In the genomic region with DNA sequence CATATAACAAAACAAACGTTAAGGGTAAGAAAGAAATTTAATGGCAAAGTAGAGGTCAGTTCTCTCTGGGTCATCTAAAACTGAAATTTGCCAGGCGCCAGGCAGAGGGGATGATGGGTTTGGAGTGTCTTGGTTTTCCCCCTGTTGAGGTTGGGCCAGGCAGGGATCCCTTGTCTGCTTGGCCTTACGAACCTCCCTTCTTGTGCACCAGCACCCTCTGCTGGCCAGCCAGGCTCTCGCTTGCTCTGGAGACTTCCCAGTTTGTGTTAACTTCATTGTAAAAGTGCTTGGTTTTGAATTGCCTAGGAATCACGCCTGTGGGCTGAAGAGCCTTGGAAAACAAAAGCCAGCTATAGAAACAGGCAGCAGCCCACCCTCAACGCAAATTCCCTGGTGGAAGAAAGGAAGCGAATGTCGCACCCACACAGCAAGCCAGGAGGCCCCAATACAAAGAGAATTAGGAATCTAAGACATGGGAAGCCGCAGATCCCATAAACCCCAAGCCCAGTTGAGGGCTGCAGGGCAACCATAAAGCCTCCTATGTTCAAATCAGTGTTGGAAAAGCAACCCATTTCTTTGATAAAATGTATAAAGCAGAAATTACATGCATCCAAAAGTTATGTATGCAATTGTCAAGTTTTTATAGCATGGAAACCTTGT, we compare ENCODE assay signal across 8 mouse cellular contexts. TPM values are rescaled to one million over a fixed set of nuclear protein-coding genes. Genes with fewer than 3 reads are reported as not detected.
DNase-seq lines count a peak whose midpoint lies in the region; ATAC-seq and TF ChIP-seq lines count a peak whose summit lies in the region.

No protein-coding gene starts in this region.

- DNase-seq in left cerebral cortex, adult 18-20 months (ENCODE audit: low spot score in 2 of 2): peak; percentile 88
- DNase-seq in left cerebral cortex, adult 11 months (ENCODE audit: low spot score): no peak
- peak; percentile 85 to 88 for DNase-seq in cerebellum, postnatal 4 days (ENCODE audit: low spot score in 2 of 2)
- peak; percentile 52 to 59 for DNase-seq in gastrocnemius, adult 8-10 months (ENCODE audit: low spot score in 2 of 2)
- DNase-seq in left cerebral cortex, postnatal 4 days: peak; percentile 89
- peak; percentile 31 to 78 for DNase-seq in spleen, adult 2 months (ENCODE audit: low read depth in 1 of 2, low spot score in 2 of 2)

- no peak overlapping the region for H3K4me2 ChIP-seq in intestine, embryonic 15.5 days (replicated peaks)
- H3K4me2 ChIP-seq in midbrain, embryonic 15.5 days: no peak overlapping the region

- no peaks in the 10 kb centered on the region for H3K36me3 ChIP-seq in intestine, embryonic 15.5 days
- H3K36me3 ChIP-seq in midbrain, embryonic 15.5 days (replicated peaks): no peaks in the 10 kb centered on the region
- H3K36me3 ChIP-seq in spleen, adult 2 months (ENCODE audit: control insufficient read depth, insufficient read depth, low read length): no peaks in the 10 kb centered on the region

- H3K9ac ChIP-seq in intestine, embryonic 15.5 days: no peak overlapping the region
- no peak overlapping the region for H3K9ac ChIP-seq in midbrain, embryonic 15.5 days

- no peak overlapping the region for H3K27ac ChIP-seq in intestine, embryonic 15.5 days
- no peak overlapping the region for H3K27ac ChIP-seq in midbrain, embryonic 15.5 days
- no peak overlapping the region for H3K27ac ChIP-seq in spleen, adult 2 months (ENCODE audit: insufficient read depth, low read length)

- H3K4me3 ChIP-seq in intestine, embryonic 15.5 days (replicated peaks): no peak overlapping the region
- H3K4me3 ChIP-seq in midbrain, embryonic 15.5 days: no peak overlapping the region
- H3K4me3 ChIP-seq in spleen, adult 2 months (ENCODE audit: extremely low read depth, insufficient read depth, insufficient read length): no peak overlapping the region

- TF ChIP-seq POLR2A in spleen, adult 2 months (IDR thresholded peaks at IDR 0.05; ENCODE audit: low read depth, low read length): no peak

- no peaks in the 10 kb centered on the region for H3K27me3 ChIP-seq in intestine, embryonic 15.5 days (replicated peaks)
- no peaks in the 10 kb centered on the region for H3K27me3 ChIP-seq in midbrain, embryonic 15.5 days (replicated peaks)
- H3K27me3 ChIP-seq in spleen, adult 2 months (ENCODE audit: control insufficient read depth, insufficient read depth, low read length): no peaks in the 10 kb centered on the region

- intact Hi-C loops in left cerebral cortex, postnatal 4 days (cut with DNase I): no loop called here

- WGBS in intestine, embryonic 15.5 days: 18% methylated on average over 9 of the region's 9 CpGs
- 10% methylated on average over 9 of the region's 9 CpGs for WGBS in midbrain, embryonic 15.5 days
- whole genome bisulfite sequencing in spleen, adult 2 months: 31% methylated on average over 9 of the region's 9 CpGs

- peak; percentile 77 for ATAC-seq in intestine, embryonic 15.5 days
- ATAC-seq in midbrain, embryonic 15.5 days (replicated peaks): peak; percentile 85

- peak; percentile 91 for TF ChIP-seq CTCF in spleen, adult 2 months (IDR thresholded peaks at IDR 0.05; ENCODE audit: extremely low read depth, insufficient read depth, insufficient read length, insufficient replicate concordance)

- no peaks in the 10 kb centered on the region for H3K9me3 ChIP-seq in intestine, embryonic 15.5 days
- no peaks in the 10 kb centered on the region for H3K9me3 ChIP-seq in midbrain, embryonic 15.5 days

- no peaks in the 10 kb centered on the region for H3K4me1 ChIP-seq in intestine, embryonic 15.5 days (replicated peaks)
- peaks cover 3% of the 10 kb centered on the region; the same call in 1 of the 2 replicates for H3K4me1 ChIP-seq in midbrain, embryonic 15.5 days
- no peaks in the 10 kb centered on the region for H3K4me1 ChIP-seq in spleen, adult 2 months (ENCODE audit: control insufficient read depth, insufficient read depth, insufficient read length)

RNA-seq across cellular contexts. Expression of gene Boll, which starts 20.0 kb away (rescaled TPM):
- total RNA-seq in left cerebral cortex, adult 18-20 months (2021): not detected
- total RNA-seq in gastrocnemius, adult 8-10 months (2022): not detected
- 0.53 and 1.1 TPM in 2 replicates for polyA plus RNA-seq in intestine, embryonic 15.5 days (2015; fragmentation: Nextera tagmentation; extraction: Ambion mirVana)
- total RNA-seq in left cerebral cortex, postnatal 4 days (2021): not detected
- not detected in 2 replicates for polyA plus RNA-seq in midbrain, embryonic 15.5 days (2015; fragmentation: Nextera tagmentation; extraction: Ambion mirVana)
- polyA plus RNA-seq in spleen, adult 2 months (2012; rRNA removed): 0.30 and 0.40 TPM in 2 replicates

RNA-seq across cellular contexts. Expression of gene Plcl1, which starts 22.5 kb away (rescaled TPM):
- total RNA-seq in left cerebral cortex, adult 18-20 months (2021): 10 to 100 TPM; 22.8 to 23.7 TPM
- 1 to 10 TPM; 3.4 to 4.5 (median 4.3) TPM for total RNA-seq in gastrocnemius, adult 8-10 months (2022)
- 1.6 and 2.5 TPM in 2 replicates for polyA plus RNA-seq in intestine, embryonic 15.5 days (2015; fragmentation: Nextera tagmentation; extraction: Ambion mirVana)
- 10 to 100 TPM; 14.3 to 14.7 TPM for total RNA-seq in left cerebral cortex, postnatal 4 days (2021)
- 4.6 and 4.8 TPM in 2 replicates for polyA plus RNA-seq in midbrain, embryonic 15.5 days (2015; fragmentation: Nextera tagmentation; extraction: Ambion mirVana)
- 0.49 and 0.72 TPM in 2 replicates for polyA plus RNA-seq in spleen, adult 2 months (2012; rRNA removed)
